Mouse (Mus musculus): ENCODE measurements at regions not wholly inside any gene's neighbourhood (a gene's known extent, or its start where the extent isn't known, plus 50 kb on each side); places are given as distances from the start of the nearest gene placed in this dataset.

GRCm38 (mm10) chr10:12175141-12175540 is 694.0 kb downstream of the Utrn start:
- TF ChIP-seq EP300 (optimal IDR thresholded peaks at IDR 0.05) (no peak), CTCF (IDR thresholded peaks at IDR 0.05; ENCODE audit: low read depth) (no peak)

All from stomach, postnatal 0 days (tissue).